Mouse (Mus musculus) neural tube, embryonic 12.5 days (tissue): Measurements from ENCODE around the gene Chpf2. TPM values are rescaled to one million over a fixed set of nuclear protein-coding genes. Genes with fewer than 3 reads are reported as not detected.

Experiments
- ATAC-seq: fragments of 200-750 bp; cut with Nextera tagmentation; 2 replicates; pipeline ENCODE4 v1.8.0; 2017; ENCODE audit warnings: low read depth, mild to moderate bottlenecking, moderate TSS enrichment, moderate library complexity; ENCODE audit not compliant: low FRiP score
- H3K27ac ChIP-seq: fragments of 300-500 bp; sonication (generic); 2 replicates; pipeline ENCODE4 v1.5.1; 2016
- H3K27me3 ChIP-seq: fragments of 300-500 bp; sonication (generic); replicated peaks from 2 replicates; pipeline ENCODE4 v1.6.1; 2016; ENCODE audit warnings: mild to moderate bottlenecking
- H3K36me3 ChIP-seq: fragments of 300-500 bp; sonication (generic); 2 replicates; pipeline ENCODE4 v1.6.1; 2016; ENCODE audit warnings: mild to moderate bottlenecking
- H3K4me1 ChIP-seq: fragments of 300-500 bp; sonication (generic); 2 replicates; pipeline ENCODE4 v1.6.1; 2016
- H3K4me2 ChIP-seq: fragments of 300-500 bp; sonication (generic); replicated peaks from 2 replicates; pipeline ENCODE4 v1.6.1; 2016; ENCODE audit warnings: mild to moderate bottlenecking
- H3K4me3 ChIP-seq: fragments of 300-500 bp; sonication (generic); 2 replicates; pipeline ENCODE4 v1.5.1; 2016
- H3K9ac ChIP-seq: fragments of 300-500 bp; sonication (generic); 2 replicates; pipeline ENCODE4 v1.6.1; 2016; ENCODE audit warnings: mild to moderate bottlenecking
- H3K9me3 ChIP-seq: fragments of 300-500 bp; sonication (generic); 2 replicates; pipeline ENCODE4 v1.6.1; 2016; ENCODE audit warnings: mild to moderate bottlenecking
- WGBS: fragments of 180-500 bp; shearing (Covaris S2); methylation state at CpG from one replicate; pipeline ENCODE4 v1.1.7; 2016; 5-methylcytosine and 5-hydroxymethylcytosine counted together
- polyA plus RNA-seq: library from polyadenylated mRNA; unstranded; fragments of >200 nt; fragmentation: Nextera tagmentation; extraction: Ambion mirVana; gene quantifications from 2 replicates; pipeline ENCODE4 v1.2.1, GENCODE M21; 2016

The Chpf2 gene
- polyA plus RNA-seq, 1 experiment from 2014 or later: 21.6 TPM

GRCm38 (mm10) chr5:24593230-24593629, 6.7 kb downstream of the Chpf2 start:
- no peak overlapping the region for H3K9ac ChIP-seq
- H3K27me3 ChIP-seq: no peaks in the 10 kb centered on the region; the same call in 1 of the 2 replicates
- H3K9me3 ChIP-seq: no peaks in the 10 kb centered on the region
- H3K4me3 ChIP-seq: no peak overlapping the region
- H3K4me1 ChIP-seq: peaks cover 43% of the 10 kb centered on the region
- ATAC-seq: no peak
- H3K4me2 ChIP-seq: no peak overlapping the region
- H3K27ac ChIP-seq: no peak overlapping the region
- H3K36me3 ChIP-seq: peaks cover 63% of the 10 kb centered on the region
- 80% methylated on average over 10 of the region's 10 CpGs for WGBS

- peaks cover 58% of the 10 kb centered on the region for H3K36me3 ChIP-seq
- no peaks in the 10 kb centered on the region for H3K9me3 ChIP-seq
- no peak overlapping the region for H3K4me3 ChIP-seq
- no peak overlapping the region for H3K27ac ChIP-seq
- no peak overlapping the region for H3K4me2 ChIP-seq
- no peaks in the 10 kb centered on the region; the same call in 1 of the 2 replicates for H3K27me3 ChIP-seq
- ATAC-seq: no peak
- peaks cover 46% of the 10 kb centered on the region for H3K4me1 ChIP-seq
- WGBS: 77% methylated on average over 10 of the region's 10 CpGs
- no peak overlapping the region for H3K9ac ChIP-seq
Measured at GRCm38 (mm10) chr5:24593928-24594327, 7.4 kb downstream of the Chpf2 start.

GRCm38 (mm10) chr5:24594346-24594745, 7.8 kb downstream of the Chpf2 start:
- no peak overlapping the region for H3K27ac ChIP-seq
- no peaks in the 10 kb centered on the region for H3K9me3 ChIP-seq
- H3K4me1 ChIP-seq: peaks cover 50% of the 10 kb centered on the region
- H3K4me2 ChIP-seq: no peak overlapping the region
- no peaks in the 10 kb centered on the region; the same call in 1 of the 2 replicates for H3K27me3 ChIP-seq
- 93% methylated on average over 5 of the region's 5 CpGs for WGBS
- H3K36me3 ChIP-seq: peaks cover 54% of the 10 kb centered on the region
- no peak overlapping the region for H3K4me3 ChIP-seq
- H3K9ac ChIP-seq: no peak overlapping the region
- no peak for ATAC-seq

GRCm38 (mm10) chr5:24595261-24595660, 8.7 kb downstream of the Chpf2 start:
- H3K27me3 ChIP-seq: peaks cover 2% of the 10 kb centered on the region; the same call in 1 of the 2 replicates
- peaks cover 55% of the 10 kb centered on the region for H3K4me1 ChIP-seq
- H3K9me3 ChIP-seq: no peaks in the 10 kb centered on the region
- peak overlapping the region; percentile 32 for H3K27ac ChIP-seq
- peak overlapping the region; percentile 14; the same call in 1 of the 2 replicates for H3K9ac ChIP-seq
- ATAC-seq: no peak
- no peak overlapping the region for H3K4me3 ChIP-seq
- peaks cover 47% of the 10 kb centered on the region for H3K36me3 ChIP-seq
- WGBS: 86% methylated on average over 5 of the region's 5 CpGs
- no peak overlapping the region for H3K4me2 ChIP-seq

GRCm38 (mm10) chr5:24595786-24596380, 9.3 kb downstream of the Chpf2 start:
- Histone ChIP-seq H3K9ac (peak overlapping the region; percentile 14), H3K4me3 (no peak overlapping the region), H3K27me3 (peaks cover 6% of the 10 kb centered on the region; the same call in 1 of the 2 replicates), H3K9me3 (no peaks in the 10 kb centered on the region), H3K4me2 (peak overlapping the region; percentile 48), H3K4me1 (peaks cover 61% of the 10 kb centered on the region), H3K36me3 (peaks cover 47% of the 10 kb centered on the region), H3K27ac (peak overlapping the region; percentile 62)
- 47% methylated on average over 14 of the region's 14 CpGs for WGBS
- ATAC-seq: peak; percentile 30; the same call in 1 of the 2 replicates

- ATAC-seq: peak; percentile 68
- Histone ChIP-seq H3K36me3 (peaks cover 39% of the 10 kb centered on the region), H3K27ac (peak overlapping the region; percentile 62), H3K9ac (peak overlapping the region; percentile 38; the same call in 1 of the 2 replicates), H3K4me3 (no peak overlapping the region), H3K27me3 (peaks cover 6% of the 10 kb centered on the region; the same call in 1 of the 2 replicates), H3K4me1 (peaks cover 61% of the 10 kb centered on the region), H3K4me2 (peak overlapping the region; percentile 48), H3K9me3 (no peaks in the 10 kb centered on the region)
- WGBS: 9% methylated on average over 11 of the region's 11 CpGs
Measured at GRCm38 (mm10) chr5:24596519-24597171, 10.1 kb downstream of the Chpf2 start.

GRCm38 (mm10) chr5:24597221-24597728, 10.7 kb downstream of the Chpf2 start:
- WGBS: 50% methylated on average over 2 of the region's 2 CpGs
- Histone ChIP-seq H3K4me3 (no peak overlapping the region), H3K36me3 (peaks cover 33% of the 10 kb centered on the region), H3K4me1 (peaks cover 66% of the 10 kb centered on the region), H3K27me3 (0 out of 2 replicates have a peak, but pooled peaks cover 6% of the 10 kb centered on the region), H3K9me3 (no peaks in the 10 kb centered on the region), H3K9ac (peak overlapping the region; percentile 38; the same call in 1 of the 2 replicates), H3K27ac (peak overlapping the region; percentile 62), H3K4me2 (peak overlapping the region; percentile 48)
- ATAC-seq: peak; percentile 10; the same call in 1 of the 2 replicates

- peaks cover 74% of the 10 kb centered on the region for H3K4me1 ChIP-seq
- H3K36me3 ChIP-seq: peaks cover 26% of the 10 kb centered on the region
- H3K9ac ChIP-seq: peak overlapping the region; percentile 49
- no peak for ATAC-seq
- 20% methylated on average over 15 of the region's 15 CpGs for WGBS
- no peaks in the 10 kb centered on the region for H3K9me3 ChIP-seq
- H3K27me3 ChIP-seq: 0 out of 2 replicates have a peak, but pooled peaks cover 6% of the 10 kb centered on the region
- peak overlapping the region; percentile 86 for H3K4me2 ChIP-seq
- H3K27ac ChIP-seq: no peak overlapping the region
- H3K4me3 ChIP-seq: peak overlapping the region; percentile 44
Measured at GRCm38 (mm10) chr5:24597901-24598569, 11.5 kb downstream of the Chpf2 start.

- no peaks in the 10 kb centered on the region for H3K9me3 ChIP-seq
- H3K4me2 ChIP-seq: peak overlapping the region; percentile 86
- no peak overlapping the region for H3K27ac ChIP-seq
- H3K4me3 ChIP-seq: peak overlapping the region; percentile 44
- peaks cover 80% of the 10 kb centered on the region for H3K4me1 ChIP-seq
- 1% methylated on average over 37 of the region's 41 CpGs for WGBS
- peaks cover 20% of the 10 kb centered on the region for H3K36me3 ChIP-seq
- no peak for ATAC-seq
- H3K27me3 ChIP-seq: 0 out of 2 replicates have a peak, but pooled peaks cover 6% of the 10 kb centered on the region
- H3K9ac ChIP-seq: peak overlapping the region; percentile 49
Measured at GRCm38 (mm10) chr5:24598570-24599006, 12.0 kb downstream of the Chpf2 start.

- H3K27me3 ChIP-seq: 0 out of 2 replicates have a peak, but pooled peaks cover 6% of the 10 kb centered on the region
- H3K4me2 ChIP-seq: peak overlapping the region; percentile 86
- H3K4me3 ChIP-seq: peak overlapping the region; percentile 44
- H3K9me3 ChIP-seq: no peaks in the 10 kb centered on the region
- no peak for ATAC-seq
- 13% methylated on average over 8 of the region's 8 CpGs for WGBS
- peaks cover 85% of the 10 kb centered on the region for H3K4me1 ChIP-seq
- H3K9ac ChIP-seq: peak overlapping the region; percentile 49; the same call in 1 of the 2 replicates
- H3K36me3 ChIP-seq: peaks cover 15% of the 10 kb centered on the region
- H3K27ac ChIP-seq: no peak overlapping the region
Measured at GRCm38 (mm10) chr5:24599137-24599536, 12.6 kb downstream of the Chpf2 start.

GRCm38 (mm10) chr5:24600236-24600635, 13.7 kb downstream of the Chpf2 start:
- Histone ChIP-seq H3K4me3 (no peak overlapping the region), H3K27ac (no peak overlapping the region), H3K9me3 (no peaks in the 10 kb centered on the region), H3K4me1 (peaks cover 86% of the 10 kb centered on the region), H3K36me3 (peaks cover 4% of the 10 kb centered on the region; the same call in 1 of the 2 replicates), H3K9ac (no peak overlapping the region), H3K4me2 (peak overlapping the region; percentile 93), H3K27me3 (0 out of 2 replicates have a peak, but pooled peaks cover 6% of the 10 kb centered on the region)
- WGBS: 70% methylated on average over 2 of the region's 2 CpGs
- no peak for ATAC-seq
